Mouse (Mus musculus): ENCODE results near the gene Crabp2.
A peak's percentile ranks its signal among the peaks of the same experiment; 100 is the strongest.
"Not testable (repeated sequence)": the region's sequence is repeated elsewhere in the genome, so short reads cannot be mapped to it uniquely, and the experiment has no call there.

Gene Crabp2

DNA sequence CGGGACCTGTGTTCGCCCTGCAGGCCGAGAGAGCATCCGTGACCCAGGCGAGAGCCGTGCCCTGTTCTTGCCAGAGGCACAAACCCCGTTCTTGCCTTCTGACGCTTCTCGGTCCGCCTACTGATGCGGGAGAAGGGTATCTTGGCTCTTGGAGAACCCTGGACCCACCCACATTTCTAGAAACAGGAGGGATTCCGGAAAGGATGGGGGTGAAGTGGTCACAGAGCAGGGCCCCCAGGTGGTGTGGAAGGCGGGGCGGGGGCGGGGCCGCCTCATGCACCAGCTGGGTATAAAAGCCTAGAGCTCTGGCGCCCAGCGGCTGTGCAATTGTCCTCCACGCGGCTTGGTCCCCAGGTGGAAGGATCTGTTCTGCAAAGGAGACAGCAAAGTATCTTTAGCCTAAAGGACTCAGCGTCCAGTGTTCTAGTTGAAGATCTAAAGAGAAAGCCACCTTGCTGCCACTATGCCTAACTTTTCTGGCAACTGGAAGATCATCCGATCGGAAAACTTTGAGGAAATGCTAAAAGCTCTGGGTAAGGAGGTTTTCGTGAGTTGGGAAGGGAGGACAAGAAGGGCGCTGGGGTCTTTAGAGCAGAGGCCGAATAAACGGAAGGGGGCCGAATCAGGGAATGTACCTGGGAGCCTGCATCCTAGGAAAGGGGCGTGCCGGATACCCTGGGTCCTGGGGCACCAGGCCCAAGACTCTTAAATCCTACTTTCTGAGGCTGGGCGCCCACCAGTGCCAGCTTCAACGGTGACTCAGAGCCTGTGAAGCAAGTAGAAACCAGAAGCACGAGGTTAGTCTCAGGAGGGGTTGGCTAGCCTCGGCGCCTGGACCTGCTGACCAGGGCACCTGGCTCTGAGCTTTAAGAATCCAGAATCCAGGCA lies at the start of gene Crabp2:
Crabp2 (plus strand) TSS at position 289 of the 888 bp plus-strand sequence.
- DNase-seq = no peak

DNA sequence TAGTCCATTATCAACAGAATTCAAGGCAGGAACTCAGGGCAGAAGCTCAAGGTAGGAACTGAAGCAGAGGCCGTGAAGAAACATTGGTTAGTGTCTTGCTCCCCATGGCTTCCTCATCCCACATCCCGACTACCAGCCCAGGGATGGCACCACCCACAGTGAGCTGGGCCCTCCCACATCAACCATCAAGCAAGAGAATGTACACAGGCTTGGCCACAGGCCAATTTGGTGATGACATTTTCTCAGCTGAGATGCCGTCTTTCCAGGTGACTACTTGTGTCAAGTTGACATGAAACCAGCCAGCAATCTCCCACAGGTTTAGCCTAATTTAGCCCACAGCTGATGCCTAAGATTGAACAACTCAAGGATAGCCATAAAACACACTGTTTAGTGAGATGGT lies 49.2 kb upstream of the Crabp2 start:
- DNase-seq = no peak

- DNase-seq = no peak
Observed at GRCm38 (mm10) chr3:87899776-87900175, 48.7 kb upstream of the Crabp2 start.

DNA sequence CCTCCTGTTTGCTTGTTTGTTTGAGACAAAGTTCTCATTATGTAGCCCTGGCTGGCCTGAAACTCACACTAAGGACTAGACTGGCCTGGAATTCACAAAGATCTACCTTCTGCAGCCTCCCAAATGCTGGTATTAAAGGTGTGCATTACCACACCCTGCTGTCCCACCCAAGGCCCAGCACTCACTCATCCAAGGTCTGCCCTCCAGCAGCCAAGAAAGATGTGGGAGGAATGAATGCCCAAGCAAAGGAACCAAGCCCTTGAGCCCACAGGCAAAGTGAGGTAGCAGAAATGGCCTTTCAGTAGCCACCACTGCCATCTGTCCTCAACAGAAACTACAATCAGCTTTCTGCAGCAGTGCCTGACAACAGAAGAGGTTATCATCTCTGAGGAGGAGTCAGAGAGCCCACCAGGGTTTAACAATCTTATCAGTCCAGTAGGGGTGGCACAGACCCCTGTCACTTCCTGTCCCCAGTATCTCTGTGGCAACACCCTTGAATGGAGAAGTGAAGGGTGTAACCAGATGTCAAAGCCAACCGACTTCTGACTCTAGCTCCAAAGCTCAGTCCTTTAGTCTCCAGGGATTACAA lies 47.3 kb upstream of the Crabp2 start:
- no peak for DNase-seq

DNA sequence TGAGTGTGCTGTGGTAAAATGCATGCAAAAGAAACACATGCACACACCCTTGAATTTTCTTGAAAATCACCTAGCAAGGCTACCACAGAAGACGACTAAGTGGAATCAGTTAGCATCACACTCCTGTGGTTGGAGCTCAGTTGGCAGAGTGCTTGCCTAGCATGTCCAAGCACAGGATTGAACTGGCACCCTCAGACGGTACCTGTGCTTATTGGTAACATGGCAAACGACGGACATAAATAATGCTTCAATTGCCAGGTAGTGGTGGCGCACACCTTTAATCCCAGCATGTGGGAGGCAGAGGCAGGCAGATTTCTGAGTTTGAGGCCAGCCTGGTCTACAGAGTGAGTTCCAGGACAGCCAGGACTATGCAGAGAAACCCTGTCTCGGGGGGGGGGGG lies 46.5 kb upstream of the Crabp2 start:
- not testable (repeated sequence) for DNase-seq

GRCm38 (mm10) chr3:87903821-87904220 lies 44.6 kb upstream of the Crabp2 start:
- peak; percentile 14 for DNase-seq

GRCm38 (mm10) chr3:87905880-87906485 lies 42.5 kb upstream of the Crabp2 start, which contains the start of gene Hdgf:
Gene Hdgf (plus strand): TSS chr3:87906321.
- DNase-seq = peak; percentile 96

DNA sequence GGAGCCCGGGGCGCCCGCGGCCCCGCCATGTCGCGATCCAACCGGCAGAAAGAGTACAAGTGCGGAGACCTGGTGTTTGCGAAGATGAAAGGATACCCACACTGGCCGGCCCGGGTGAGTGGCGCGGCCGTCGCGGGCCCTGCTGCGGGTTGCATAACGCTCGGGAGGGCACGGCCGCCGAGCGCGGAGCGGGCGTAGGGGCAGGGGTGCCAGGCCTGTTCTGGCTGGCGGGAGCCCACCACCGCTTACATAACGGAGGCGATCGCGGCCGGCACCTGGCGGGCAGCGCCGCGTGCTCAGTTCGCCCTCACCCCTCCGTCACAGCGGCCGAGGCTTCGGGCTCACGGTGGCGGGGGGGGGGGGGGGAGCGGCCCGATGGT lies 41.9 kb upstream of the Crabp2 start:
- DNase-seq = peak; percentile 80

GRCm38 (mm10) chr3:87906981-87907857 lies 41.2 kb upstream of the Crabp2 start:
- peak; percentile 67 for DNase-seq

- no peak for DNase-seq
Observed at GRCm38 (mm10) chr3:87907906-87908305, 40.6 kb upstream of the Crabp2 start.

GRCm38 (mm10) chr3:87909381-87909780 lies 39.1 kb upstream of the Crabp2 start:
- DNase-seq = peak; percentile 19

DNA sequence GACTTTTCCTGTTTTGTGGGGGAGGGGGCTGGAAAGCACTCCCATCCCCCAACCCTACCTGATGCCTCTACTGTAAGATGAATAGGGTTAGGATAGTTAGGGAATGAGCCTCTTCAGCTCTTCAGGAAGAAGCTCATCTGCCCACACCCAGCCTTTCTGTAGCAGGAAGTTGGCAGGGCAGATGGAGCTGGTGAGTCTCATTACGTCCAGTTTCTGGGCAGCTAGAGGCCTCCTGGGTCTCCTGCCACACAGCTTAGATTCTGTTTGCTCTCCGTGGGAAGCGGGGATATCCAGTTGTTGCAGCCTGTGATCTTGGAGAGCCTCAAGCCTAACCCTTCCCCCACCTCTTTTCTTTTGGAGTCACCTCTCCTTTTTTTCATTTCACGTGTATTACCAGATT lies 38.6 kb upstream of the Crabp2 start:
- peak; percentile 45 for DNase-seq

DNA sequence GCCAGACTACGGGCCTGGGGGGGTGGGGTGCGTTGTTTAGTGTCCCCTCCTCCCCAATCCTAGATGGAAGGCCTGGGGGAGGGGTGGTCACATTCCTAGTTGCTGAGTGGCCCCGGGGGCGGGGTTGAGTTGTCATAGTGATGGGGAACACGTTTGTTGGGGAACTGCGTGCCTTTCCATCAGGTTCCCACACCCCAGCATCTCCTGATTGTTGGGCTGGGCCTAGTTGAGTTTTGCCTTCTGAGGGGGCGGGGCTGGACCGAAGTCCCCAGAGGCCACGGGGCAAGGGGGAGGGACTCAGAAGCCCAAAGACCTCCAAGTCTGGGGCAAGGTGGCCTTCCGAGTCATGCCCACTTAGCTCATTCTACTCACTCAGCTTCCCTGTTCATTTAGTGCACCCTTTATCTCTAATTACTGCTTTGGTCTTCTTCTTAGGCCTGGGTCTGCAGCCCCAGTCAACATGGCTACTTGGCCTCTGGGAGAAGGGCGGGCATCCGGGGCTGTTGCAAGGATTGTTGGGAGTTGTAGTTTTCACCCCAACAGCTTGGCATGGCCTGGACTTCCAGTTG lies 37.8 kb upstream of the Crabp2 start:
- peak; percentile 80 for DNase-seq

GRCm38 (mm10) chr3:87913491-87913890 lies 35.0 kb upstream of the Crabp2 start:
- DNase-seq = peak; percentile 40

DNA sequence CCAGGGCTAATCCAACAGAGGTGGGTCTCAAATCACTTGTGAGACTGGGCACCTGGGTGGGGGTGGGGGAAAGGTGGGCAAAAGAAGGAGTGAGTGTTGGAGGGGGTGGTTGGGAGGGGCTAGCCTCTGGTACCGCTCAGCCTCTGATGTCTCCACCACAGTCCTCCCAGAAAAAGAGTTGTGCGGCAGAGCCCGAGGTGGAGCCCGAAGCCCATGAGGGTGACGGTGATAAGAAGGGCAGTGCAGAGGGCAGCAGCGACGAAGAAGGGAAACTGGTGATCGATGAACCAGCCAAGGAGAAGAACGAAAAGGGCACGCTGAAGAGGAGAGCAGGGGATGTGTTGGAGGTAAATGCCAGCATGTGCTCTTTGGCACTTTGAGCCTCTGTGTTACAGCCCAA lies 34.6 kb upstream of the Crabp2 start:
- DNase-seq = no peak

DNA sequence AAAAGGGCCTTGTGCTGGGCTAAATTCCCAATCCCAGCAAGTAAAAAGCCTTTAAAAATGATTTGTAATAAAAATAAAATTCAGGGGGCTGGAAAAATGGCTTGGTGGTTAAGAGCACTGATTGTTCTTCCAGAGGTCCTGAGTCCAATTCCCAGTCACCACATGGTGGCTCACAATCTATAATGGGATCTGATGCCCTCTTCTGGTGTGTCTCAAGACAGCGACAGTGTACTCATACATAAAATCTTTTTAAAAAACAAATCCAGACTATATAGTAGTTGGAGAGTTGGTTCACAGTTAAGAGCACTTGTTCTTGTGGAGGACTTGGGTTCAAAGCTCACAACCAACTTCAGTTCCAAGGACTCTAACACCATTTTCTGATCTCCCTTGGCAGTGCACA lies 31.5 kb upstream of the Crabp2 start:
- DNase-seq = no peak

- DNase-seq = no peak
Observed at GRCm38 (mm10) chr3:87918551-87918950, 29.9 kb upstream of the Crabp2 start.

DNA sequence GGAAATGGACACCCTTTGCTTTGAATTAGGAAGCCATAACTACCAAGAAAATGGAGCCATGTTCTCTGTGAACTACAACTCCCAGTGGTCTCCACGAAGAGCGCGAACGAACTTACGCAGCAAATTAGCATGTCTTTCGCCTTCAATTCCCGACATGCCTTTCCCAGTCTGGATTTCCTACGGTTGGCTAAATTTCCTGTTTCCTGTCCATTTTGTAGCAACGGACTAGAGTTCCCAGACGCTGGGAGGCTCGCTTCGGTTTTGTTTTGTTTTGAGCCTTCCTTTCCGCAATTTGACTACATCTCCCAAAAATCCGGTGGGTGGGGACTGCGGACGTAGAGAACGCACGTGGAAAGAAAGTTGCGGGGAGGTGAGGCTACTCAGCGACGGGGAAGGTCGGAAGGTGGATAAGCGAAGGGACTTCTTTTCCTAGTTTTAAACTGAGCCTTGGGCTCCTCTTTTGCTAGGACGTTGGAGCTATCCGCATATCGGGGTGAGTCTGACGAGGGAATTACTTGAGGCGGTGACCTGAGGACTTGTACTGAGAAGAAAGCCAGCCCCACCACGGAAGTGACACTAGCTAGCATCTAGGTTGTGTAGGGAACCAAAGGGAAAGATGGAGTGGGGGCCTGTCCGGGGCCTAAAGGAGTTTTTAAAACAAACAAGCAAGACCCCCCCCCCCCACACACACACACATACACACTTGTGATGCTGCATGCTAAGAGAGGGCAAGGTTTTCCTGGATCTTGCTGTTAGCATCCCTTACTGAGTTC lies 28.9 kb upstream of the Crabp2 start, which contains the start of gene Mrpl24:
Mrpl24 (plus strand) TSS at position 171 of the 773 bp plus-strand sequence.
- DNase-seq = peak; percentile 90

GRCm38 (mm10) chr3:87920270-87920943 lies 28.1 kb upstream of the Crabp2 start:
- DNase-seq = no peak

DNA sequence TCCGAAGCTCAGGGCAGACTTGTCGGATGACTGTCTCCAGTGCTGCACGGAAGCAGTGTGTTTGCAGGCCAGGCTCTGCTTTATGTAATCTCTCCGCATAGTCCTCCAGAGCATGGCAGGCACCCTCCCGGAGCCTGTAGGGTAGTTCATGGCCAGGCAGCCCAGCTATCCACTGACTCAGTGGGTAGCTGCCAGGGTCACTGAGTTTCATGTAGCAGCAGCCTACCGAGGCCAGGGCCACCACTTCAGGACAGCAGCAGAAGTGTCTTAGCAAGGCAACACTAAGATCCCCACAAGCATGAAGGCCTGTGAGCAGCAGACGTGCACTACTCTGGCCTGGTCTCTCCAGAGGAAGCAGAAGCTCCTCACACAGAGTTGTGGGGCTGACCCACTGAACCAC lies 23.5 kb upstream of the Crabp2 start:
- no peak for DNase-seq

GRCm38 (mm10) chr3:87927452-87927851 lies 21.0 kb upstream of the Crabp2 start:
- DNase-seq = no peak
